Mouse (Mus musculus) skeletal muscle tissue, adult 2 months (tissue): Measurements from ENCODE around the gene Fam184b.

Experiments used
- DNase-seq: peaks from one replicate; pipeline ENCODE4 v3.0.0-alpha.2; 2012; ENCODE audit warnings: low read depth, low spot score

Fam184b gene

DNA sequence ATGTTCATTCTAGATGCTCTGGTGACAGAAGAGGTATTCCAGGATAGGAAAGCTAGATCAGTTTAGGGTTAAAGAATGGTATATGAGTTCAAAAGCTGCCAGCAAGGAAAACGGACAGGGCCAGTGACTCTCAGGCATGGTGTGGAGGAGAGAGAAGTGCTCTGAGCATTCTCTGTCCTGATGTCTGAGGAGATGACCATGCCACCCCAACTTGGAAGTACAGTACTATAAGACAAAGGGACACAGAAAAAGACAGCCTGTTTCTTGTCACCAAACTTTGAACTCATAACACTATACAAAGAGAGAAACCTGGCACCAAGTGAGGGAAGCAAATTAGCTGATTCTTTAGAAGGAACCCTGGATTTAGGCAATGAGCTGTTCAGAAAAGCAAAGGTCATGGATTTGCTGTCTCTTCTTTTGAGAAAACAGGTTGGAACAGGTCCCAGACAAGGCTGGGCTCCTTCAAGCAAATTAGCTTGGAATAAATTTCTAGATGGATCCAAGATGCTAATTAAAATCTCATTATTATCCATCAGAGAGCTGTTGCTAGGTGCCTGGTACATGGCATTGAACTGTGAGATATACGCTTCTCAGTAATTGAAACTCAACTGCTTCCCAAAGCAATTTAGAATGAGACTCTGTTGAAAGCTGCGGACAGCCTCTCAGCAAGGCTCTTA lies 43.9 kb downstream of the Fam184b start:
- no peak for DNase-seq

DNA sequence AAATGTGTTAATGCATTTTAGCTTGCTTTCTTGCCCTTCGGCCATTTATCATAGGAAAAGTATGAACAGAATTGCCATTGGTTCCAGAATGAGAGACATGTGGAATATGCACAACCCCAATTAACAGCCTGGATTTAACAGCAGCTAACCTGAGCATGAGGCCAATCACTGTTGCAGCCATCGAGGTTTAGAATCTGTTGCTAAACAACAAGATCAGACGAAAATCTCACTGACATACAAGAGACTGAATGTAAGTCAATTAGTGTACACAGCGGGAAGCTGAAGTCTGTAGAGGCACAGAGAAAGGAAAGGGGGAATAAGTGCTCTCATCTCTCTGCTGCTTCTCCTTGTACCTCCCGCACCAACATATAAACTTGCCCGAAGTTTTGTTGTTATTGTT lies 46.1 kb downstream of the Fam184b start:
- no peak for DNase-seq

DNA sequence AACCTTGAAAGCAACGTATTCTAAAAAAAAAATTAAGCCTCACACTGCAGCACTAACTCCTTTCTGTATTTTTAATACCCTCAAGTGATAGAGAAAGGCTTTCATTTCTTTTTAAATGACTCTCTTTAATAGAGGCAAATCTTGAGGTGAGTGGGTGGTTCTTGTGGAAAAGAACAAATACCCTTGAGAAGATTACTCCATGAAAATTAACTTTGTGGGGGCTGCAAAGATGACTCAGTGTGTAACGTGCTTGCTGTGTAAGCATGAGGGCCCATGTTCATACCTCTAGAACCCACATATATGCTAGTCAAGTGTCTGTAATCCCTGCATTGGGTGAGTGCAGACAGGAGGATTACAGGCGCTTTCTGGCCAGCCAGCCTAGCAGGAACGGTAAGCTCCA lies 49.3 kb downstream of the Fam184b start:
- DNase-seq = no peak

GRCm38 (mm10) chr5:45584601-45585000 lies 54.8 kb downstream of the Fam184b start:
- no peak for DNase-seq

DNA sequence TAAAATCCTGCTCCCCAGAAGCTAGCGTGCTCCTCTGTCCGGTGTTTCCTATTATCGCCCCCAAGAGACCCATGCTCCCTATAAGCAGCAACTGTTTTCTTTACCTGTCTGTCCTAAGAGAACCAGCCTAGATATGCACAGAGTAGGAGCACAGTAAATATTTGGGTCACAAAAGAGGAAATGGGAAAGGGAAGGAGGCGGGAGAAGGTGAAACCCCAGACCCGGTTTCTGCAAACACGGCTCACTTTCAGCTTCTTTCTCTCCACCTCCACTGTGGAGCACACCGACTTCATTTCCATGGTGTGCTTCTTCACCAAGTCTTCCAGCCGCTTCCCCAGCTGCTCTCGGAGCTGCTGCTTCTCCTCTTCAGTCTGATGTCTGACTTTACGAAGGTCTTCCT lies 59.1 kb downstream of the Fam184b start:
- DNase-seq = no peak

DNA sequence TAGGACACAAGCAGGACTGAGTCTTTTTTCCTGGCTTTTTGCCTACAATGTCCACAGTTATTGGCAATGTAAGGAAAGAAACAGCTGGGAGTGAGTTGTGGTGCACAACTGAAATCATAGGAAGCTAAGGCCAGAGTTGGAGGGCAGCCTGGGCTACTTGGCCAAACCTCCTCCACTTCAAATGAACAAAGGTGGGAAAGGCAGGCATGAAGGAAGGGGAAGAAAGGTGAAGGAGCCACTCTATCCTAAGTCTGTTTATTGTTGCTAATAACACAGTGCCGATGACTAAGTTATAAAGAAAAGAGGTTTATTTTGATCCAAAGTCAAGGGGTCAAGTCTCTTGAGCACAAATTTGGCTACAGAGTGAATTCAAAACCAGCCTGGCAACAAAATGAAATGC lies 62.0 kb downstream of the Fam184b start:
- peak; percentile 2 for DNase-seq

- DNase-seq = no peak
These were observed 62.7 kb downstream of the Fam184b start for GRCm38 (mm10) chr5:45576716-45577115.

- DNase-seq = no peak
These were observed 66.6 kb downstream of the Fam184b start for GRCm38 (mm10) chr5:45572816-45573215.

- no peak for DNase-seq
These were observed 73.6 kb downstream of the Fam184b start for GRCm38 (mm10) chr5:45565829-45566228.

- DNase-seq = no peak
These were observed 75.4 kb downstream of the Fam184b start for GRCm38 (mm10) chr5:45564054-45564453.

- no peak for DNase-seq
These were observed 89.8 kb downstream of the Fam184b start for GRCm38 (mm10) chr5:45549586-45549985.

DNA sequence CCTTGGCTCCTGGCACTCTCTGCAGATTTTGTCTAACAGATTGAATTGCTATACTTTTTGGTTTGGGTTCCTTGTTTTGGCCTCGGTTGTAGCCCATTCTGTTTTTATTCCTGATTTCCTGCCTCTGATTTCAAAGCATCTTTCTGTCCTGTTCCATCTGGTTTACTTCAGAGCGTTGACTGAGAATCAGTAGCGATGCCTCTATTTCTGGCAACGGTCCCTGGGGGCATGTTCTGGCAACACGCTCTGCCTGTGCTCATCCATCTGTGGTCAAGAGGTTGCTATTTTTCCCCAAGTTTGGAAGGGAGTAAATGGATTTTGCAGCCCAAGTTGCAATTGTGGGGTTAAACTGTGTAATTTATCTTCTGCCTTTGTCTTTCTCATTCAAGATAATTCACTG lies 96.0 kb downstream of the Fam184b start:
- no peak for DNase-seq

- DNase-seq = no peak
These were observed 99.9 kb downstream of the Fam184b start for GRCm38 (mm10) chr5:45539502-45539901.

DNA sequence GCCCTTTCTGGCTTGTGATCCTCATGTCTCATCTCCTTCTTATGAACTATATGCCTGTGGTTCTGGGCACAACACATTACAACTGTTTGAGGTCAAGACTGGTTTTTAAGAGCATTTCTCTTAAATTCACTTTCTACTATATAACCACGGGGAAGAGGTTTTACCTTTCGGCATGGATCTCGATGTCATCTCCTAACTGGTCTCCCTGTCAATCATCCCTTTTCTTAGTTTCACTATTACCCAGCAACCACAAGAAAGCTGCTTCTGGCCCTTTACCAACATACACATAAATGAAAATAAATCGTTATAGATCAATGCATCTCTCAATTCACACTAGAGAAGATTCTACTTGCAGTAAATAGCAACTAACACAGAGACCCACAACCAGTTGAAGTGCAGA lies 104.2 kb downstream of the Fam184b start:
- no peak for DNase-seq

- no peak for DNase-seq
These were observed 104.9 kb downstream of the Fam184b start for GRCm38 (mm10) chr5:45534319-45535098.

- DNase-seq = no peak
These were observed 109.7 kb downstream of the Fam184b start for GRCm38 (mm10) chr5:45529696-45530095.

DNA sequence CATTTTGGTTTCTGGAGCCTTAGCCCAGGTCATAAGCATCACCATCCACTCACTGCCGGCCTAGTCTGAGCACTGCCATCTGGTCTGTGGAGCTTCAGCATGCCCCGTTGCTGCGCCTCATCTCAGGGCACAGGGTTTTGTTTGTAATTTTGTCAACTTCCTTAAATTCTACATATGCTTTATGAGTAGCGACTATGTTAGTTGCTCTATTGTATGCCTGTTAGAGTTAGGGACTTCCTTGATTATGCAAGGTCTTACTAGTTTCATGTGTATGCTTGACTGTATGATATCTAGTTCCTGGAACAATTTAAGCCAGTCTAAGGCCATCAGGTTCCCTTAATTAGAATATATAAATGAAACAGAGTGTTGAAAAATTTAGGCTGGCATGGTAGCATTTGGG lies 113.1 kb downstream of the Fam184b start:
- DNase-seq = no peak

- no peak for DNase-seq
These were observed 114.3 kb downstream of the Fam184b start for GRCm38 (mm10) chr5:45525101-45525500.

GRCm38 (mm10) chr5:45521601-45522000 lies 117.8 kb downstream of the Fam184b start:
- DNase-seq = no peak

DNA sequence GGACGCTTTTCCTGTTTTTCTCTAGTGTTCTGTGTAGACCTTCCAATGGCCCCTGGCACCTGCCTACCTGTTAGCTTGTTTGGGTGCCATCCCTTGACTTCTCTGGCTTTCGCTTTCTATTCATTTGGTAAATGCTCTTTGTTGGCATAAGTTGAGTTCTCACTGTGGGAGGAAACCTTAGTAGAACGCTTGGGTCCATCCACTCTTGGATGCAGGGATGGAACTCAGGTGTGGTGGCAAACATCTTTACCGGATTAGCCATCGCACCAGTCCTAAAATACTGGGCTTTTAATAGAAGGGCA lies 118.7 kb downstream of the Fam184b start:
- no peak for DNase-seq

- peak; percentile 90 for DNase-seq
These were observed 119.2 kb downstream of the Fam184b start, which contains the start of gene Med28 for GRCm38 (mm10) chr5:45519960-45520808. Gene Med28, plus strand, starts transcription at chr5:45520229.

DNA sequence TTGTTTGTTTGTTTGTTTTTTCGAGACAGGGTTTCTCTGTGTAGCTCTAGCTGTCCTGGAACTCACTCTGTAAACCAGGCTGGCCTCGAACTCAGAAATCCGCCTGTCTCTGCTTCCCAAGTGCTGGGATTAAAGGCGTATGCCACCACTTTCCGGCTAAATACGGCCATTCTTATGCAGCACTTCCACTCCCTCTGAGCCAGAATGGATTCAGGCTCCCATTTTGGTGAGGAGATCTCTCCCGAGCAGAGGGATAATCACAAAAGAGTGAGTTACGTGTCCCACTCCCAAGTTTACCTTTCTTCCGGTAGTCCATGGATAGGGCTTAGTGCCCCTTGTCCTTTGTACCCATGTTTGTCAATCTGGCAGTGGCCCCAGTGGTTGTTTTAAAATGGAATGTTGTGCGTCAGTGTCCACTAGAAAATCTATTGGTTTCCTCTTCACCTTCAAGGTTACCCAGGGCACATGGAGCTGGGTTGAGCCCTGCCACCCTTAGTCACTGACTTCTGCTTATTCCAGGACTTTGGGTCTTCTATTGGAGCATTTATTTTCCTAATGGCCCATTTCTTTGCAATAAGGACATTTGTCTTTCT lies 124.2 kb downstream of the Fam184b start:
- DNase-seq = no peak
